Mouse (Mus musculus): ENCODE measurements around the gene Mfap2.

Mfap2 gene

DNA sequence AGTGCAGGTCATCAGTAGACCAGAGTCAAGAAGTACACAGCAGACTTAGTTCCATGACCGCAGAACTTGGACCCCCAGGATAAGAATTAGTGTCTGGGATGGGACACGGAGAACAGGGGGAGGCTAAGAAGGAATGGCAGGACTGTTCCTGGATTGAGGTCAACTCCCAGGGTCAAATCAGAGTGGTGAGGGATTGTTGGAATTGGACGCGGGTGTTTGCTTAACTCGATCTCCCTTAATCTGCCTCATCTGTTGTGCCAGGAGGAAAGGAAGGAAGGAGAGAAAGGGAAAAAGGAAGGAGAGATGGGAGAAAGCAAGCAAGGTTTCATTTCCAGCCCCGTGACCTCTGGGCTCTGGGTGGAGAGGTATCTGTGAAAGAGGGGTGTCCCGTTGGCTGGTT is at the start of gene Mfap2:
Gene Mfap2, plus strand, starts transcription at position 301 of the 400 bp plus-strand sequence.
- DNase-seq, result no peak

DNA sequence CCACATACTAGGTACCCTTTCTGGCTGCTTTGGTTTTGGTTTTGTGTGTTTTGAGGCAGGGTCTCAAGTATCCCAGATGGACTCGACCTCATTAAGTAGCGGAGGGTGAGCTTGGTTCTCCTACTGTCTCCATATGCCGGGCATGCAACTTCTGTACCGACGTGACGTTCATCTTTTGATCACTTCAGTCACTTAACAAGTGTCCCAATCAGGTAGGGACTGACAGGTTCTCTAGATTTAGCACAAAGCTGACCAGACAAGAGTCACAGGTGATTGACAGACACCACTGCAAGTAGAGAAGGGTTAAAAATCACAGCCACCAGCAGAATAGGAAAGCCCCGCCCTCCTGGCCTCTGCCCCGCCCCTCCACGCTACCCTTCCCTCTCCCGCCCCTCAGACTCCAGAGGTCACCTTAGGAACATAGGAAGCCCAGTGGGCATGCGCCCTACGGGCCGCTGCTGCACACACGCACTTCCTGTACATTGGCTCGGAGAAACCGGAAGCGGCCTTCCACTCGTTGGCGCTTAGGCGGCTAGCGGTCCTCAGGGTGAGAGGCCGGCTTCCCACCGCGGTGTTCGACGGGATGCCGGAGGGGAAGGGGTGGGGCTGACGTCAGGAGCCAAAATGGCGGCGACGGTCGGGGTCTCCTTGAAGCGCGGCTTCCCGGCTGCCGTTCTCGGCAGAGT is 49.3 kb upstream of the Mfap2 start, which contains the start of gene Sdhb:
Gene Sdhb, plus strand, starts transcription at position 423 of the 686 bp plus-strand sequence.
- DNase-seq, result peak; percentile 100

DNA sequence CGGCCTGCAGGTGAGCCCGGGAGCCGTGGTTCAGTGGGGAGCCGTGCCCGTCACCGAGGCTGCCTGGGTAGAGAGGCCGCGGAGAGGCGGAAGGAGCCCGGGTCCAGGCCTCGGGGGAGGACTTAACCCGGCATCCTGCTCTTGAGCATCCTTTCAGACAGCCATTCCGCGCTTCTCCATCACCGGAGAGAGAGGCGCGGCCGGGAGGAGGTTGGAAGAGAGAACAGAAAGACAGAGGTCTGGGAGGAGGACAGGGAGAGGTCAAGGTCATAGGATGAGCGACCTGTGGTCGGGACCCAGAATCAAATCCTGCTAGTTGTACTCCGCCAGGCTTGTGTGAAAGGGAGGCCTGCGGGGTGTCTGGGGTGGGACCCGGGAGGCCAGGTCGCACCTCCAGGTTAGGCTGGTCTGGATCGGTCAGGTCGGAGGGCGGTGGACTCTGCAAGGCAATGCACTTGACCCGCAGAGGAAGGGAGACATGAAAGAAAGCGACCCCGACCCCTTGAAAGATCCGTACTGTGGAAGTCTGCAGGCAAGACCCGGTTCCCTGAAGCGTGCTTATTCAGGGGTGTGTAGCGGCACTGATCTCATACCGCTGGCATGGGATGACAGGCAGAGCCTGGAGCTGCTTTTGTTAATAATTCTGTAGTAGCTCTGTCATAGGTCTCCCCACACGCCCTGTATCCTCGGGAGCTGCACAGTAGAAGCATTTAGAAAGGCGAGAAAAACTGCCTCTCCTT is 48.6 kb upstream of the Mfap2 start:
- no peak for DNase-seq

DNA sequence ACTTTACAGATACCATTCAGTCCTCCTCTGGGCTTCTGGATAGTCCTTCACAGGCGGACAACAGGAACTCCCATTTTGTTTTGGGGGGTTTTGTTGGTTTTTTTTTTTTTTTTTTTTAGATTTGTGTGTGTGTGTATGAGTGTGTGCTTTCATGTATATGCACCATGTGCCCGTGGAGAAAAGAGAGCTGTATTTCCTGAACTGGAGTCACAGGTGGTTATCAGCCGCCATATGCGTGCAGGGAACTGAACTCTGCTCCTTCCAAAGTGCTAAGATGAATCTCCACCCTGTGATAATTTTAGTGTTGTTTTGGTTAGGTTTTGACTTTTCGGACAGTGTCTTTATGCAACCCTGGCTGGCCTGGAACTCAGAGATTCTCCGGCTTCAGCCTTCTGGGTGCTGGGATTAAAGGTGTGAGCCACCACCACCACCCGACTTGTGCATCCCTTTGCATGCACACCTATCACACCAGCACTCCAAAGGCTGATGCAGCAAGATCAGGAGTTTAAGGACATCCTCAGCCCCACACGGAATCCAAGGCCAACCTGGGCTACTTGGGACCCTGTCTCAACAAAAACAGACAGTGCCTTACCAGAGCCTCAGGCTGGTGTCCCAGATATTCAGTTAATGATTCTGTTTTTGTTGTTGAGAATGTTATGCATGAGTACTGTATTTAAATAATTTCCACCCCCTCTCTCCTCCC is 47.9 kb upstream of the Mfap2 start:
- no peak for DNase-seq

DNA sequence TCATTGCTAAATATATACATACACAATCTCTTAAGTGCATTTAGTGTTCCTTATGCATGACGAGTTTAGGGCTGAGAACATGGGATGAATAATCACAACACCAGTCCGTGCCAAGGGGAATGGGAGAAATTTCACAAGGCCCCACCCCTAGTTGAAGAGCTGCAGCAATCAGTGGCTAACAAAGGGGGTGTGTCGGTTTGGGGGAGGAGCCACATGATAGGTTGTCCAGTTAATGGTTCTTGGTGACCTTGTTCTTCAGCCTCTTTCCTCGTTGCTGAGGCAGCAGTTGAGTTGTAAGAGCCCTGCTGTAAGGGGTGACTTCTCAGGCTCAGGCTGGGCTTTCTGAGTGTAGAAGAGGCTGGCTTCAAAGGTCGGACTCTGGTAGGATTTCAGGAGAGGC is 47.3 kb upstream of the Mfap2 start:
- peak; percentile 96 for DNase-seq

- peak; percentile 97 for DNase-seq
Measured at GRCm38 (mm10) chr4:140963941-140964597, 46.1 kb upstream of the Mfap2 start.

DNA sequence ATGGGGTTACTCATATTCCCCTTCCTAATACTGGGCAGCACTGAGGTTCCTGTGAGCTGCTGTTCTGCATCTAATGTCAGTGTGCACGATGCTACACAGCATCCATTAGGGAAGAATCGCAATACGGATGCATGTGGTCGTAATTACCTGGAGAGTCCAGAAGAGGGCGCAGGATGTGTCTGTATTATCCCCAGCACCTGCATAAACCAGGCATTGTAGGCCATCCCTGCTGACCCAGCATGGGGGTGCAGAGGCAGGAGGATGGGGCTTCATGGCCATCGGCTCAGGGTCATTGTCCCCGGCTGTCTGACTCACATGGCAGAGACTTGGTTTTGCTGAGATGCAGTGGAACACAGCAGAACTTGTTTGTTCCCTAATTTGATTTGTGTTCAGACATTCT is 45.6 kb upstream of the Mfap2 start:
- DNase-seq, result peak; percentile 97

DNA sequence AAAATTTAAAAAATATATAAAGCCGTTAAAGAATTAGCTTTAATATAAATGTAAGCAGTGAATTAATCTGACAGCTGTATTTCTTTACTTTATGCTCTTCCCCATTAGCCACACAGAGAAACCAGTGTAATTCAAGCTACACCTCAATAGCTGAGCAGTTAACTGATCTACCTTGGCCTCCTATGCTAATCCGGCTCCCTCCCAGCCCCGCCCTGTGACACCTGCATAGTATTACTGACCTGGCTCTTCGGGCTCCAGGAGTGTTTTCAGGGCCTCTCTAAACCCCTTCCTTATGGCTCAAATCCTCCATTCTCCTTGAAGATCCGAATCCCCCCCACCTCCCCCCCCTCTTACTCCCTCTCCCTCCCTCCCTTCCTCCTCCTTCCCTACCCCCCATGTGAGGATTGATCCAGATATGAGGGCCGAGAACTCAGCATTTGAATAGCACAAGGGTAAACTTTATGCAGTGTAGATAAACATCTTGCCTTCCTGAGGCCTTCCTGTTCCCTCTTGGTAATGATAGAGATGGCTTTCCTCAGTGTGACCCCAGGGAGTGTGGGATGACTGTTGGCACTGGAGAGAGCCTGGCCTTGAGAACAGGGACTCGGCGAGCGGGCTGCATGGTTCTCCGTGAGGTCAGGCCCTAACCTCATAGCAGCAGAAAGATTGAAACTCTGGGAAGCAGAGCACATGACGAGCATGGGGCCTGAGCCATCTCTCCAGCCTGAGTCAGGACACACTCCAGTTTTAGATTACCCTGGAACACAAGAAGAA is 42.6 kb upstream of the Mfap2 start:
- DNase-seq, result no peak

- no peak for DNase-seq
Measured at GRCm38 (mm10) chr4:140971691-140972090, 38.5 kb upstream of the Mfap2 start.

- DNase-seq, result no peak
Measured at GRCm38 (mm10) chr4:140974408-140974807, 35.8 kb upstream of the Mfap2 start.

GRCm38 (mm10) chr4:140975356-140975755 is 34.9 kb upstream of the Mfap2 start:
- DNase-seq, result peak; percentile 95

DNA sequence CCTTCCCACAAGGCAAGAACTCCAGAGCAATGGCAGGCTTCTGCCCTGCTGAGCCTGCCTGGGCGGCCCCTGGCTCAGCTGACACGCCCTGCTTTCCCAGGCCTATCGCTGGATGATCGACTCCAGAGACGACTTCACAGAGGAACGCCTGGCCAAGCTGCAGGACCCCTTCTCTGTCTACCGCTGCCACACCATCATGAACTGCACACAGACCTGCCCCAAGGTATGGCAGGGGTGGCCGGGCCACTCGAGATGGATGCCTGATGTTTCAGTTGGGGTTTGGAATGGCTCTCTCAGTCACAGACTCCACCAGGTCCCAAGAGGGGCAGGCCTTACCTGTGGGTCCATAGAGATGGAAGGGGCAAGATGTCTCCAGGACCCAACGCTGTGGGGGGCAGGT is 32.9 kb upstream of the Mfap2 start:
- no peak for DNase-seq

DNA sequence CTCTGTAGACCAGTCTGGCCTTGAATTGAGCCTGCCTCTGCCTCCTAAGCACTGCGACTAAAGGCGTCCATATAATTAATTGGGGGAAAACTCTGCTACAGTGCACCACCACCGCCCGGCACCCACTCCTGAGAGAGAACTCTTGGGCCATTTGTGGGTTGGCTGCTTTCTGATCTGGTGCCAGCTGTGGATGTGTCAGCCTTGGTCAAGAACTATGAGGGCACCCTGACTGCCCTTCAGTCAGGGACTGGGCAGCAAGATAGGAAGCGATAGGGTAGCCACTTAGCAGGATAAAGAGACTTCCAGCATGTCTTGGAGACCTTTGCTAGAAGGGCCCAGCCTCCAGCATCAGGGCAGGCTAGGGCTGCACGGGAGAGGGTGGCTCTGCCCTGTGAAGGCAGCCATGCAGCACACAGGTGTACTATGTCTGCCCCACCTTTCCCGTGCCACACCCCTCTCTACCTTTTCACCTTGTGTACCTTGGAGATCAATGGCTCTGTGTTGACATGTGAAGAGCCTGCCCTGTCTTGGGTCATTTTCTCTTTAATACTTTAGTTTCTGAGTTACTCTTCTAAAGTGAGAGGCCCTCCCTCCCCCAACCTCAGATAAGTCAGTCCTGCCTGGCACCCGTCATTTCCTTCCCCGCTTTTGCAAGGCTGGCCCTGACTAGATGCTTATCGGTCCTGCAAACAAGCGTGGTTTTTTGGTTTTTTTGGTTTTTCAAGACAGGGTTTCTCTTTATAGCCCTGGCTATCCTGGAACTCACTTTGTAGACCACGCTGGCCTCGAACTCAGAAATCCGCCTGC is 32.1 kb upstream of the Mfap2 start:
- no peak for DNase-seq

GRCm38 (mm10) chr4:140981605-140982004 is 28.6 kb upstream of the Mfap2 start:
- no peak for DNase-seq

- DNase-seq, result no peak
Measured at GRCm38 (mm10) chr4:140982808-140983207, 27.4 kb upstream of the Mfap2 start.

GRCm38 (mm10) chr4:140983442-140983841 is 26.8 kb upstream of the Mfap2 start:
- peak; percentile 99 for DNase-seq

GRCm38 (mm10) chr4:140984544-140984943 is 25.7 kb upstream of the Mfap2 start:
- DNase-seq, result no peak

DNA sequence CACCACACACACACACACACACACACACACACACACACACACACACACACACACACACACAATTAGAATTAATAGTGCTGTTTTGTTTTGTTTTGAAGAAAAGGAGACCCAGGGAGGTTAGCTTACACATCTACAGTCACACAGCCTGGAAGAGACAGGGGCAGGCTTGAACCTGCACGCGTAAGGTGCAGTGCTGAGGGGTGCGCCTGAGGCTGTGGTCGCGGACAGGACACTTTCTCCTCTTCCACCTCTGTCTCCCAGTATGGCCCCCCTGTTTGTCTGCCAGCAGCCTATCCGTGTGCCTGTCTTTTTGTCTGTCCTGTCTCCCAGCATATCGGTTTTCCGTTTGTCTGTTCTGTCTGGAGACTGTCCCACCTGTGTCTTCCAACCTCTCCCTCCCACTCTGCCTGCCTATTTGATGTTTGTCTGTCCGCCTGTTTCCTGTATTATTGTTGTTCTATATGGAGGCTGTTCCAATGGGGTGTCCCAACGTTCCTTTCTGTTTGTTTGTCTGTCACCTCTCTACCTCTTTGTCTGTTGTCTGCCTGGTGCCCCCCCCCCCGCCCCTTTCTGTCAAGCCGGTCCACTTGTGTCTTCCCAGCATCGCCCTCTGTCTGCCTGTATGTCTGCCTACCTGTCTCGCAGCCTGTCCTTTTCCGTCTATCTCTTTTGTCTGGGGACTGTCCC is 24.1 kb upstream of the Mfap2 start:
- peak; percentile 91 for DNase-seq

- peak; percentile 98 for DNase-seq
Measured at GRCm38 (mm10) chr4:140986711-140987395, 23.4 kb upstream of the Mfap2 start, which contains the start of gene Atp13a2. Atp13a2 (plus strand) TSS chr4:140986873.

- peak; percentile 93 for DNase-seq
Measured at GRCm38 (mm10) chr4:140987476-140987875, 22.7 kb upstream of the Mfap2 start.
